Mouse (Mus musculus): ENCODE measurements around the gene Zfp212. TPM values are rescaled to one million over a fixed set of nuclear protein-coding genes. Genes with fewer than 3 reads are reported as not detected.
"Not testable (repeated sequence)": the region's sequence is repeated elsewhere in the genome, so short reads cannot be mapped to it uniquely, and the experiment has no call there.

Gene Zfp212
- polyA plus RNA-seq, 1 experiment from 2014 or later: 19.9 TPM

DNA sequence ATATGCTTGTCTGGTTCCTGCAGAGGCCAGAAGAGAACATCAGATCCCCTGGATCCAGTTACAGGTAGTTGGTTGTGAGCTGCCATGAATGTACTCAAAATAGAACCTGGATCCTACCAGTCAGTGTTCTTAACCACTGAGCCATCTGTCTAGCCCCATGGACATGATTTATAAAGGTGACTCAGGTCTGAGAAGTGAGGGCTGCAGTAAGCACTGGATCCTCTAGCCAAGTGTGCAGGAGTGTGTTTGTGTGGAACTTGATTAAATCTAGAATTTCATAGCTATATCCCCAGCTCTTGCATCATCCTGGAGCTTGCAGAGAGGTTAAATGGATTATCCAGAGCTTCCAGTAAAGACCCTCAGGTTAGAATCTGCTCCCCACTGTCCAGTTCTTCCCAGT, 37.5 kb downstream of the Zfp212 start:
- no peaks in the 10 kb centered on the region for H3K9me3 ChIP-seq (ENCODE audit: control insufficient read depth, low read length)
- no peak overlapping the region for H3K9ac ChIP-seq (ENCODE audit: low read length)
- no peaks in the 10 kb centered on the region for H3K27me3 ChIP-seq (ENCODE audit: control insufficient read depth, insufficient read depth, low read depth, low read length)
- peaks cover 6% of the 10 kb centered on the region for H3K4me1 ChIP-seq (replicated peaks; ENCODE audit: control insufficient read depth, insufficient read depth, low read length)
- H3K4me3 ChIP-seq (ENCODE audit: low read length): no peak overlapping the region
- H3K4me2 ChIP-seq (ENCODE audit: low read depth, low read length): no peak overlapping the region
- peaks cover 6% of the 10 kb centered on the region; the same call in 1 of the 2 replicates for H3K36me3 ChIP-seq (ENCODE audit: control insufficient read depth, insufficient read depth, low read length)
- ATAC-seq (ENCODE audit: low read depth): no peak
- H3K27ac ChIP-seq (ENCODE audit: low read length): no peak overlapping the region

DNA sequence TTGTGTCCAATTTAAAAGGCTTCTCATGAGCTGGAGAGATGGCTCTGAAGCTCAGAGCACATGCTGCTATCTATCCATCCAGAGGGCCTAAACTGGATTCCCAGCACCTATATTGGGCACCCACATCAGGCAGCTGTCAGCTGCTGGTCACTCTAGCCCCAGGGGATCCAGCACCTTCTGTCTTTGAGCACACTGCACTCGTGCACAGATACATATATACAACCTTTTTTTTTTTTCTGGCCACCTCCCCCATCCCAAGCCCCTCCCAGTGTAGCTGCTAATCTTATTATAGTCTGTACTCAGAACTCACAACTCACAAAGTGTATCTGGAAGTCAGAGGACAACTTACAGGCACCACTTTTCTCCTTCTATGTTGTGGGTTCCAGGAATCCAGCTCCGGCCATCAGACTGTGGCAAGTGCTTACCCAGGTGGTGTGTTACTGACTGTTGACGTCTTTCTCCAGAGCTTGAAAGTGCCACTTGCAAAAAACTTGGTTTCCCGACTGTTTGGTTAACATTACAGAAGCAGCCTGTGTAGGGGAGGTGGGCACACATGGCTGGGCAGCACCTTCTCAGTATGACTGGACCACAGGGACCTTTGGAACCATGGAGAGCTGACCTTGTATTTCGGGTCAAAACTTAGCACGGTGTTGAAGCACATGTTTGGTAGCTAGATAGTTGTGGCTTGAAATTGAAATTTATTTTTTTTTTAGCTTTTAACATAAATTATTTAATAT, 40.6 kb downstream of the Zfp212 start:
- H3K27me3 ChIP-seq (ENCODE audit: control insufficient read depth, insufficient read depth, low read depth, low read length): no peaks in the 10 kb centered on the region

DNA sequence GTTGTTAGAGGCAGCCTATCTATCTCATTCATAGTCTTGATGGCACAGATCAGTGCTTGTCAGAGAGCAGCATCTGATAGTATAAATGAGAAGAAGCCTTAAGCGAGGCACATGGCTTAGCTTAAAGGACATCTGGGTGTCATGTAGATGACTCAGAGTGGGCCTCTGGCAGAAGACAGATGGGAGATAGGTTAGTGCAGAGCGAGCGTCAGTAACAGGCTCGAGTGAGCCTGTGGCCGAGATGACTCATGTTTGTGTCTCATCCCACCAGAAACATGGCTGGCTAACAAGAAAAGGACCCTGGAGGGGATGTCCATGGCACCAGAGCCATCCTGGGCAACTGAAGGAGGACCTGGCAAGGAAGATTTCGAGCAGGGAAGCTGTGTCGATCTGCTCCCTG, 42.8 kb downstream of the Zfp212 start:
- no peak overlapping the region for H3K9ac ChIP-seq (ENCODE audit: low read length)
- 67% methylated on average over 7 of the region's 7 CpGs for WGBS
- no peak overlapping the region for H3K4me3 ChIP-seq (ENCODE audit: low read length)
- no peaks in the 10 kb centered on the region for H3K4me1 ChIP-seq (replicated peaks; ENCODE audit: control insufficient read depth, insufficient read depth, low read length)
- ATAC-seq (ENCODE audit: low read depth): no peak
- H3K36me3 ChIP-seq (ENCODE audit: control insufficient read depth, insufficient read depth, low read length): peaks cover 26% of the 10 kb centered on the region
- no peak overlapping the region for H3K27ac ChIP-seq (ENCODE audit: low read length)
- H3K9me3 ChIP-seq (ENCODE audit: control insufficient read depth, low read length): no peaks in the 10 kb centered on the region
- H3K4me2 ChIP-seq (ENCODE audit: low read depth, low read length): no peak overlapping the region
- no peaks in the 10 kb centered on the region for H3K27me3 ChIP-seq (ENCODE audit: control insufficient read depth, insufficient read depth, low read depth, low read length)

More for the DNA sequence above, 40.6 kb downstream of the Zfp212 start:
- no peak overlapping the region for H3K27ac ChIP-seq (ENCODE audit: low read length)
- no peak for ATAC-seq (ENCODE audit: low read depth)
- H3K4me3 ChIP-seq (ENCODE audit: low read length): no peak overlapping the region
- H3K9me3 ChIP-seq (ENCODE audit: control insufficient read depth, low read length): no peaks in the 10 kb centered on the region
- peaks cover 24% of the 10 kb centered on the region for H3K36me3 ChIP-seq (ENCODE audit: control insufficient read depth, insufficient read depth, low read length)
- 81% methylated on average over 6 of the region's 6 CpGs for whole genome bisulfite sequencing
- no peak overlapping the region for H3K9ac ChIP-seq (ENCODE audit: low read length)
- H3K4me2 ChIP-seq (ENCODE audit: low read depth, low read length): no peak overlapping the region
- H3K4me1 ChIP-seq (replicated peaks; ENCODE audit: control insufficient read depth, insufficient read depth, low read length): no peaks in the 10 kb centered on the region

DNA sequence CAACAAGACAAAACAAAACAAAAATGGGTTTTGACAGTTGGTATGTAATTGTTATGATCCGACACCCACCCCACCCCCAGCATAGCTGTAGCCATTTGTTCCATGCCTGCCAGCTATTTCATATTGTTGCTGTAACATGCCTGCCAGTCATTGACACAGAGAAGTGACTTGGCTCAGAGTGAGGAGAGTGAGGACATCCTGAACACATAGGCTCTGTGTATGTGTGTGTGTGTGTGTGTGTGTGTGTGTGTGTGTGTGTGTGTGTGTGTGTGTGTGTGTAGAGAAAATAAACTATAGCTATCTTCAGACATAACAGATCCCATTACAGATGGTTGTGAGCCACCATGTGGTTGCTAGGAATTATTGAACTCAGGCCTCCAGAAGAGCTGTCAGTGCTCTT, 47.9 kb downstream of the Zfp212 start:
- H3K4me1 ChIP-seq (replicated peaks; ENCODE audit: control insufficient read depth, insufficient read depth, low read length); H3K4me2 ChIP-seq (ENCODE audit: low read depth, low read length); H3K27me3 ChIP-seq (ENCODE audit: control insufficient read depth, insufficient read depth, low read depth, low read length); H3K4me3 ChIP-seq (ENCODE audit: low read length); H3K9me3 ChIP-seq (ENCODE audit: control insufficient read depth, low read length); H3K9ac ChIP-seq (ENCODE audit: low read length); H3K27ac ChIP-seq (ENCODE audit: low read length): not testable (repeated sequence)
- H3K36me3 ChIP-seq (ENCODE audit: control insufficient read depth, insufficient read depth, low read length): peaks cover 17% of the 10 kb centered on the region
- WGBS: 63% methylated on average over 1 of the region's 1 CpGs
- ATAC-seq (ENCODE audit: low read depth): peak; percentile 41; the same call in 1 of the 2 replicates

DNA sequence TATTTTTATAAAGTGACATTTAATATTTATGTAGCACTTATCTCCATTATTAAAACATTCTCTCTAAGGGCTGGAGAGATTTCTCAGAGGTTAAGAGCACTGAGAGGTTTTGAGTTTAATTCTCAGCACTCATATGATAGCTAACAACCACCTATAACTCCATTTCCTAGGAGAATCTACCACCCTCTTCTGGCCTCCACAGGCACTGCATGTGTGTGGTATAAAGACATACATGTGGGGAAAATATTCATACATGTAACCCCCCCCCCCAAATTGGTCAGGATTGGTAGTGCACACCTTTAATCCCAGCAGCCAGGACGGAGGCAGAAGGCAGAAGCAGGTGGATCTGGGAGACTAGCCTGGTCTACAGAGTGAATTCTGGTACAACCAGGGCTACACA, 54.3 kb downstream of the Zfp212 start:
- no peak for ATAC-seq (ENCODE audit: low read depth)
- Histone ChIP-seq H3K9ac (ENCODE audit: low read length) (no peak overlapping the region), H3K27me3 (ENCODE audit: control insufficient read depth, insufficient read depth, low read depth, low read length) (no peaks in the 10 kb centered on the region), H3K27ac (ENCODE audit: low read length) (no peak overlapping the region), H3K36me3 (ENCODE audit: control insufficient read depth, insufficient read depth, low read length) (no peaks in the 10 kb centered on the region), H3K9me3 (ENCODE audit: control insufficient read depth, low read length) (no peaks in the 10 kb centered on the region), H3K4me2 (ENCODE audit: low read depth, low read length) (no peak overlapping the region), H3K4me1 (replicated peaks; ENCODE audit: control insufficient read depth, insufficient read depth, low read length) (no peaks in the 10 kb centered on the region), H3K4me3 (ENCODE audit: low read length) (no peak overlapping the region)
- WGBS: 77% methylated on average over 1 of the region's 1 CpGs

DNA sequence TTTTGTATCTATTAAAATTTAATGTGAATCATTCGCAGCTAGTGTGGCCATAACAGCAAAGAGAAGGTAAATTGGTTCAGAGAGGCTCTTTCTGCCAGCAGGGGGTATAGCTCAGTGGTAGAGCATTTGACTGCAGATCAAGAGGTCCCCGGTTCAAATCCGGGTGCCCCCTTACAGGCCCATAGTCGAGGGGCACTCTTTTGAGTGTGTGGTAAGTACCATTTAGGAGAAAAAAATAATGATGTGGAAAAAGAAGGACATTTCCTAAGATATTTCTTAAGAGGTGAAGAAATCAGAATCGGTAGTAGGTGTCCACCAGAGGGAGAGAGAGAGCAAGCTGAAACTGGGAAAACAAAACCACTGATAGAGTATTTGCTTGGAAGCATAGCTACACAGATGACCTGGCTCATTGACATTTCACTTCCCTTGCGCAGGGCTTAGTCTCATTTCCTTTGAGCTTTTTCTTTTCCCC, 58.7 kb downstream of the Zfp212 start:
- ATAC-seq (ENCODE audit: low read depth): peak; percentile 92
- 8% methylated on average over 6 of the region's 6 CpGs for WGBS

More for the DNA sequence above, 58.7 kb downstream of the Zfp212 start:
- Histone ChIP-seq H3K27ac (ENCODE audit: low read length) (no peak overlapping the region), H3K4me1 (replicated peaks; ENCODE audit: control insufficient read depth, insufficient read depth, low read length) (no peaks in the 10 kb centered on the region), H3K9ac (ENCODE audit: low read length) (no peak overlapping the region), H3K4me3 (ENCODE audit: low read length) (no peak overlapping the region), H3K27me3 (ENCODE audit: control insufficient read depth, insufficient read depth, low read depth, low read length) (no peaks in the 10 kb centered on the region), H3K4me2 (ENCODE audit: low read depth, low read length) (no peak overlapping the region), H3K36me3 (ENCODE audit: control insufficient read depth, insufficient read depth, low read length) (no peaks in the 10 kb centered on the region), H3K9me3 (ENCODE audit: control insufficient read depth, low read length) (no peaks in the 10 kb centered on the region)

Other genes starting within 250 kb of the Zfp212 start
- gene Pdia4, start 107.0 kb upstream of the Zfp212 start, polyA plus RNA-seq (2015; fragmentation: Nextera tagmentation; extraction: Ambion mirVana): 334 and 362 TPM in 2 replicates
- 3.1 and 4.7 TPM in 2 replicates for gene Zfp786, start 89.6 kb upstream of the Zfp212 start, polyA plus RNA-seq (2015; fragmentation: Nextera tagmentation; extraction: Ambion mirVana)
- gene Zfp398, start 84.8 kb upstream of the Zfp212 start, polyA plus RNA-seq (2015; fragmentation: Nextera tagmentation; extraction: Ambion mirVana): 8.6 and 8.9 TPM in 2 replicates
- gene Zfp282, start 43.3 kb upstream of the Zfp212 start, polyA plus RNA-seq (2015; fragmentation: Nextera tagmentation; extraction: Ambion mirVana): 14.3 and 14.9 TPM in 2 replicates
- gene Zfp956, start 32.9 kb downstream of the Zfp212 start, polyA plus RNA-seq (2015; fragmentation: Nextera tagmentation; extraction: Ambion mirVana): 8.6 and 9.2 TPM in 2 replicates
- gene Zfp777, start 128.4 kb downstream of the Zfp212 start, polyA plus RNA-seq (2015; fragmentation: Nextera tagmentation; extraction: Ambion mirVana): 4.8 and 6.1 TPM in 2 replicates
- gene Zfp746, start 166.1 kb downstream of the Zfp212 start, polyA plus RNA-seq (2015; fragmentation: Nextera tagmentation; extraction: Ambion mirVana): 7.0 and 11.3 TPM in 2 replicates

Measured in lung, embryonic 16.5 days (tissue).